Mouse (Mus musculus) heart, embryonic 11.5 days (tissue): ENCODE data around the gene Klhl29. TPM values are rescaled to one million over a fixed set of nuclear protein-coding genes. Genes with fewer than 3 reads are reported as not detected.

Source experiments
- ATAC-seq: fragments of 200-750 bp; cut with Nextera tagmentation; replicated peaks from 2 replicates; pipeline ENCODE4 v1.8.0; 2017; ENCODE audit warnings: moderate library complexity; ENCODE audit not compliant: insufficient number of reproducible peaks, low FRiP score, low TSS enrichment
- H3K27ac ChIP-seq: fragments of 300-500 bp; sonication (generic); 2 replicates; pipeline ENCODE4 v1.5.1; 2014; ENCODE audit warnings: mild to moderate bottlenecking, low read depth, low read length
- H3K27me3 ChIP-seq: fragments of 300-500 bp; sonication (generic); 2 replicates; pipeline ENCODE4 v1.6.1; 2014; ENCODE audit warnings: mild to moderate bottlenecking, low read length, mixed read lengths; ENCODE audit not compliant: control insufficient read depth, insufficient read depth
- H3K36me3 ChIP-seq: fragments of 300-500 bp; sonication (generic); 2 replicates; pipeline ENCODE4 v1.6.1; 2014; ENCODE audit warnings: mild to moderate bottlenecking, low read length, moderate library complexity, mixed read lengths; ENCODE audit not compliant: control insufficient read depth, insufficient read depth
- H3K4me1 ChIP-seq: fragments of 300-500 bp; sonication (generic); 2 replicates; pipeline ENCODE4 v1.6.1; 2014; ENCODE audit warnings: low read length; ENCODE audit not compliant: control insufficient read depth, insufficient read depth
- H3K4me2 ChIP-seq: fragments of 300-500 bp; sonication (generic); 2 replicates; pipeline ENCODE4 v1.6.1; 2014; ENCODE audit warnings: mild to moderate bottlenecking, moderate library complexity
- H3K4me3 ChIP-seq: fragments of 300-500 bp; sonication (generic); 2 replicates; pipeline ENCODE4 v1.5.1; 2014; ENCODE audit warnings: low read depth, low read length
- H3K9ac ChIP-seq: fragments of 300-500 bp; sonication (generic); 2 replicates; pipeline ENCODE4 v1.6.1; 2014; ENCODE audit warnings: mild to moderate bottlenecking, low read depth, low read length, moderate library complexity
- H3K9me3 ChIP-seq: fragments of 300-500 bp; sonication (generic); replicated peaks from 2 replicates; pipeline ENCODE4 v1.6.1; 2016; ENCODE audit warnings: low read length; ENCODE audit not compliant: control insufficient read depth
- WGBS: fragments of 180-500 bp; shearing (Covaris S2); extraction: QIAGEN DNeasy Blood & Tissue Kit; methylation state at CpG from one replicate; pipeline ENCODE4 v1.1.7; 2014; ENCODE audit not compliant: insufficient replicate concordance; 5-methylcytosine and 5-hydroxymethylcytosine counted together
- polyA plus RNA-seq: library from polyadenylated mRNA; unstranded; fragments of >200 nt; fragmentation: Nextera tagmentation; extraction: Ambion mirVana; gene quantifications from 2 replicates; pipeline ENCODE4 v1.2.1, GENCODE M21; 2014

The Klhl29 gene
- polyA plus RNA-seq, 1 experiment from 2014 or later: 0.67 TPM

DNA sequence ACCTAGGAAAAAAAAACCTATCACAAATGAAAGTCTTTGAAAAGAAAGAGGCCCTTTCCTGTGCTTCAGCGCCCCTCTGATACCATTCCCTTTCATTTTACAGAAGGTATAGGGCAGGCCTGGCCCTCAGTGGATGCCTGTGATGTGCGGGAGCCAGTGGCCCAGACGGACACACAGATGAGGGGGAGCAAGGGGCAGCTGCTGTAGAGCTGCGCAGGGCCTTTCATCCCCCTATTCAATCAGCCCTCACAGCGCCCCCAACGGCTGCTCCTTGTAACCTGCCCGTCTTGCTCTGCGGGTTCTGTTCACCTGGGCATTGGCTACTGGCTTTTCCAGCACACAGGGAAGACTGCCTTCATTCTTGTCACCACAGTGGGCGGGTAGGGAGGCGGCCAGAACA lies 223.6 kb downstream of the Klhl29 start:
- Histone ChIP-seq H3K27ac (no peak overlapping the region), H3K9ac (no peak overlapping the region), H3K27me3 (no peaks in the 10 kb centered on the region), H3K4me2 (no peak overlapping the region), H3K4me3 (no peak overlapping the region), H3K36me3 (no peaks in the 10 kb centered on the region), H3K9me3 (no peaks in the 10 kb centered on the region), H3K4me1 (no peaks in the 10 kb centered on the region)
- ATAC-seq: no peak
- 24% methylated on average over 10 of the region's 10 CpGs for WGBS

DNA sequence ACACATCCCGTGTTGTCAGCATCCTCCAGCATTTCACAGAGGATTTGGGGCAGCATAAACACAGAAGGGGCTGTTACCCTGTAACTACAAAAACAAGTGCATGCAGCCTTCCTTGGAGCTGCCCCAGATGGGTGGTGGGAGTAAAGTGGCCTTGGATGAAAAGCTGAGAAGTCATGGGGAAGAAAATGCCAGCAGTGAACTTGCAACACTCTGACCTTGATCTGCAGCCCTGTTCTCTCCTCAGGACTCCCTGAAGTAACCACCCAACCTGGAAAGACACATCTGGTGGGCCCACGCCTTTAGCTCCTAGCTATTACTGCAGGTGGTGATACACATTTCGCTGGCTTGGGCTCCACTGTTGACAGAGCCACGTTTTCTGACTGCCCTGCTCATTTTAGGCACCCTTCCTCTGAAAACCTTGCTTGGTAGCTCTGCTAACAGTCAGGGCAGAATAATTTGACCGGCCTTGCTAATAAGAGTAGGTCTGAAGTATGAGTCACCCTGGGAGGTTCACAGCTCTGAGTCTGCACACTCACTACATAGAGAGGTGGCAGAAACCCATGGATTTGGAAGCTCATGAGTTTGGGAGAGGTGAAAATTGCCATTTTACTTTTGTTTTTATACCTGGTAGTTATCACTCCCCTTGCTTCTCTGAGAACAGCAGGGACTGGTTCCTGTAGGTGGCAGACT lies 228.0 kb downstream of the Klhl29 start:
- 73% methylated on average over 5 of the region's 5 CpGs for WGBS
- ATAC-seq: no peak
- H3K4me3 ChIP-seq: no peak overlapping the region
- H3K27ac ChIP-seq: no peak overlapping the region
- no peak overlapping the region for H3K9ac ChIP-seq
- no peaks in the 10 kb centered on the region for H3K27me3 ChIP-seq
- no peaks in the 10 kb centered on the region for H3K4me1 ChIP-seq
- no peaks in the 10 kb centered on the region for H3K36me3 ChIP-seq
- H3K9me3 ChIP-seq: no peaks in the 10 kb centered on the region
- H3K4me2 ChIP-seq: no peak overlapping the region

DNA sequence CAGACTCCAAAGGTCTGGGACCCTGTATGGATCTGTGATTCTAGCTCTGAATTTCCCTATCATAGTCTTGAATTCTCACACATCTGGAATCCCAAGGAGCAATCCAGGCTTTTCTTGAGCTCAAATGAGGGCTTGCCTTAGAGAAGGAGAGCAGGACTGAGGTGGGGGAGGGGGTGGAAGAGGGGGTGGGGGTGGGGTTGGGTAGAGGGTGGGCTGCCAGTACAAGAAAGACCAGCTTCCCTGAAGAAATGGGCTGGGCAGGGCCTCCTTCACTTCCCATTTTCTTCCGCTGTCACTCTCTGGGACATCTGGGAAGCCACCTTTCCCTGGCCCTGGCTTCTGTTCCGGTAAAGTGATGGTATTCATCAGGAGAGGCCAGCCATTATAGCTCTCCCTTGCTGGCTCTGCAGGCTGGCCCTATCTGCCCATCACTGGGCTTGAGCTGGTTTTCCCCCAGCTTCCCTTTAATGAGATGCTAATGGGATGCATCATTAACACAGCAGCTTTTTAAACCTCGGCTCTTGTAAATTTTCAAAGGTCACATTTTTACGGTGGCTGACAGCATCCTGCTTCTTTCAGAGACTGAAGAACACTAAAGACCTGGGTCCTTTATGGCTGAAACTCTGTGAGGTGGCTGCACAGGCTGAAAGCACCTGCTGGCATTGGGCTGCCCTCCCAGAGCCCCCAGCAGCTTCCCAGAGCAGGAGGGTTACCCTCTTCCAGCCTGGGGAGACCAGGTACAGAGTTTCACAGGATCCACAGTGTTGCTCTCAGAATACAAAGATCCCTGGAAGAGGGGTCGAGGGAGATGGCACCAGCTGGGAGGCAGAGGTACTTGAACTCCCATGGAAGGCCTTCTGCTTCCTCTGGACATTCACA lies 231.3 kb downstream of the Klhl29 start:
- H3K27ac ChIP-seq: no peak overlapping the region
- no peaks in the 10 kb centered on the region for H3K4me1 ChIP-seq
- H3K9me3 ChIP-seq: no peaks in the 10 kb centered on the region
- no peaks in the 10 kb centered on the region for H3K36me3 ChIP-seq
- no peak overlapping the region for H3K4me3 ChIP-seq
- no peaks in the 10 kb centered on the region for H3K27me3 ChIP-seq
- no peak for ATAC-seq
- no peak overlapping the region for H3K4me2 ChIP-seq
- no peak overlapping the region for H3K9ac ChIP-seq
- WGBS: 55% methylated on average over 5 of the region's 5 CpGs

DNA sequence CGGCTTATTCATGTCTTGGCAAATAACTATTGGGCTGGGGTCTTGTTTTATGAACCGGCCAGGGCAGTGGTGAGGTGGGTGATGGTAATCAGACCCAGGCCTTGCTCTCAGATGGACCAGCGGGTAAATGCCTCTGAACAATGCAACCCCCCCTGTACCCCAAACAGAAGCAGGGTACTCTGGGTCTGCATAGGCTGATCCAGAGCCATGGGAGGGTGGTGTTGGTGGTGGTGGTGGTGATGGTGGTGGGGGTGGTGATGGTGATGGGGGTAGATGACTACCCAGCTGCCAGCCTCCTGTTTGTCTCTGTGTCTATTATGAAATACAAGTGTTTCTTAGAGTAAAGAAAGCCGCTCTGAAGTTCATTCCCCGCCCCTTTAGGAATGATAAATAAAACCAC lies 232.3 kb downstream of the Klhl29 start:
- no peak overlapping the region for H3K9ac ChIP-seq
- no peaks in the 10 kb centered on the region for H3K27me3 ChIP-seq
- H3K9me3 ChIP-seq: no peaks in the 10 kb centered on the region
- no peaks in the 10 kb centered on the region for H3K4me1 ChIP-seq
- no peak overlapping the region for H3K4me3 ChIP-seq
- H3K36me3 ChIP-seq: no peaks in the 10 kb centered on the region
- ATAC-seq: no peak
- WGBS: 81% methylated on average over 5 of the region's 5 CpGs
- H3K4me2 ChIP-seq: no peak overlapping the region
- no peak overlapping the region for H3K27ac ChIP-seq

DNA sequence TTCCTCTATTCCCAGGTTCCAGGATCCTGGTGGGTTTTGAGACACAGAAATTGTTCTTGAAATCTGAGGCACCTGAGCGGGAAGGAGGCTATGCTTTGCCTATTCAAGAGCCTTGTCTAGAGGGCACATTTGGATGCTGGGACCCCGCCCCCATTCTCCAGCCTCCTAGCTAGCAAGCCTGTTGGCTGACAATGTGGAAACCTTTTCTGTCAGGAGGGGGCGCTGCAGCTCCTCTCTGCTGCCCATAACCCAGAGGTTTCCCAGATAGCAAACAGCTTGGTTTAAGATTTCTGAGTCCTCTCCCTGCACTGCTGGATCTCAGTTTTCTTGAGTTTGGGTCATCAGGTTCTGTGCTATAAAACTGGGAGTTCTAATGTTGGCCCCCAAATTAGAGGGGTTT lies 232.7 kb downstream of the Klhl29 start:
- Histone ChIP-seq H3K4me1 (no peaks in the 10 kb centered on the region), H3K27ac (no peak overlapping the region), H3K4me3 (no peak overlapping the region), H3K9me3 (no peaks in the 10 kb centered on the region), H3K27me3 (no peaks in the 10 kb centered on the region), H3K9ac (no peak overlapping the region), H3K4me2 (no peak overlapping the region), H3K36me3 (no peaks in the 10 kb centered on the region)
- no peak for ATAC-seq
- 10% methylated on average over 3 of the region's 3 CpGs for WGBS

DNA sequence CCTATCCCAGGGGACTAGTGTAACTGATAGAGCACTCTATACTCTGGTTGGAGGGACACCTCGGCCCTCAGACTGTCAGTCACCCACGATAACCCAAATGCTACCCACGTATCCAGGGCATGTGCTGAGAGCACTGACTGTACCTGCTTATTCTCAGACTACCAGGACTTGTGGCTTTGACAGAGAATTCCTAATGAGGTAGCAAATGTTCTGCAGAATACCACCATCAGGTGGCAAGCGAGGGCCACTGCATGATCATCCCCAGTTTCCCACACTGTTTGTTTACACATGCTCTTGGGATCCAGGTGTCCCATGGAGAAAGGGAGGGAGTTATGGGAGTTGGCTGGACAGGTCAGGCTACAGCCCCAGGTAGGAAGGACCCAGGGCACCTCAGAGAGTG lies 234.4 kb downstream of the Klhl29 start:
- no peak overlapping the region for H3K27ac ChIP-seq
- H3K4me2 ChIP-seq: no peak overlapping the region
- no peak overlapping the region for H3K4me3 ChIP-seq
- no peak overlapping the region for H3K9ac ChIP-seq
- H3K4me1 ChIP-seq: no peaks in the 10 kb centered on the region
- no peaks in the 10 kb centered on the region for H3K36me3 ChIP-seq
- no peak for ATAC-seq
- H3K9me3 ChIP-seq: no peaks in the 10 kb centered on the region
- 36% methylated on average over 4 of the region's 4 CpGs for WGBS
- H3K27me3 ChIP-seq: no peaks in the 10 kb centered on the region

DNA sequence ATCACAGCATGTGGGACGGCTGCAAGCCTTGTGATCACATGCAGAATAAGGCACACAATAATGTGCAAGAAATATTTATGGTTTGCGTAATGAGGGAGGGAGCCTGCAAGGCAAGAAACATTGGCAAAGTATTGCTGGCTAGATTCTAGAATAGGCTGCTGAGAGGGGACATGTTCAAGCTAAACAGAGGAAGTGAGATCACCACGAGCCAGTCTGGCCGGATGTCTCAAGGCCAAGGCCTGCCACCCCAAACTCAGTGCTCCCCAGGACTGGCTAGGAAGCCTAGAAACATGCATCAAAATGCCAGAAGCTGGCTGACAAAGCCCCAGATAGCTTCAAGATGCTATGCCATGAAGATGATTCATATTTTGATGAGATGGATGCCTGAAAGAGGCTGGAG lies 236.2 kb downstream of the Klhl29 start:
- no peak for ATAC-seq

DNA sequence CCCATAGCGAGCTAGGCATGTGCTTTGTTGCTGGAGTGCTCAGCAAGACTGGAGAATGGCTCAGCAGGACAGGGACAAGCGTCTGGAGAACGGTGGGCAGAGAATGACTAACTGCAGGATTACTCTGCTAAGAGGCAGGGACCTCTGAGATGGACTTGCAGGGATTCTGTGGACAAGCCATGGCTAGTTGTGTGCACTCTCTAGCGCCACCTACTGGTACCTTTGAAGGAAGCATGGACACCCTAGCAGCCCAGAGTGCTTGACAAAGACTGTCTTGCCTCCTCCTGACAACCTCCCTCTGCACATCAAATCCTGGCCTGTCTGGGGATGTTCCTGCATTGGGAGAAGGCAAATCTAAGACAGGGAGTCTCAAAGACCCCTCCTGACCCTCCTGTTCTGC lies 239.2 kb downstream of the Klhl29 start:
- H3K4me1 ChIP-seq: no peaks in the 10 kb centered on the region

More for the DNA sequence above, 236.2 kb downstream of the Klhl29 start:
- 61% methylated on average over 4 of the region's 4 CpGs for WGBS
- no peak overlapping the region for H3K27ac ChIP-seq
- no peak overlapping the region for H3K9ac ChIP-seq
- H3K4me3 ChIP-seq: no peak overlapping the region
- no peaks in the 10 kb centered on the region for H3K27me3 ChIP-seq
- no peaks in the 10 kb centered on the region for H3K4me1 ChIP-seq
- H3K4me2 ChIP-seq: no peak overlapping the region
- H3K9me3 ChIP-seq: no peaks in the 10 kb centered on the region
- no peaks in the 10 kb centered on the region for H3K36me3 ChIP-seq

More for the DNA sequence above, 239.2 kb downstream of the Klhl29 start:
- Histone ChIP-seq H3K4me3 (no peak overlapping the region), H3K27ac (no peak overlapping the region), H3K27me3 (no peaks in the 10 kb centered on the region), H3K36me3 (no peaks in the 10 kb centered on the region), H3K9ac (no peak overlapping the region), H3K9me3 (no peaks in the 10 kb centered on the region), H3K4me2 (no peak overlapping the region)
- WGBS: 25% methylated on average over 4 of the region's 4 CpGs
- ATAC-seq: no peak
